Mouse (Mus musculus) kidney, adult 2 months (tissue): ENCODE data around the gene Magi2. TPM values are rescaled to one million over a fixed set of nuclear protein-coding genes. Genes with fewer than 3 reads are reported as not detected.

Experiments
- DNase-seq: peaks from one replicate; pipeline ENCODE4 v3.0.0; 2021
- H3K27ac ChIP-seq: fragments of 200-500 bp; 2 replicates; pipeline ENCODE4 v1.5.1; 2012; ENCODE audit warnings: low read depth, low read length, control low read depth, inconsistent platforms; ENCODE audit not compliant: insufficient read depth
- H3K27me3 ChIP-seq: fragments of 200-500 bp; replicated peaks from 2 replicates; pipeline ENCODE4 v1.6.1; 2012; ENCODE audit warnings: mild to moderate bottlenecking, moderate library complexity, low read length, inconsistent platforms; ENCODE audit not compliant: control insufficient read depth, insufficient read depth
- H3K36me3 ChIP-seq: fragments of 200-500 bp; 2 replicates; pipeline ENCODE4 v1.6.1; 2012; ENCODE audit warnings: mild to moderate bottlenecking, moderate library complexity, low read length, inconsistent platforms; ENCODE audit not compliant: control insufficient read depth, insufficient read depth
- H3K4me1 ChIP-seq: fragments of 200-500 bp; 2 replicates; pipeline ENCODE4 v1.6.1; 2011; ENCODE audit warnings: low read length; ENCODE audit not compliant: control insufficient read depth, insufficient read depth
- H3K4me3 ChIP-seq: fragments of 200-500 bp; 2 replicates; pipeline ENCODE4 v1.5.1; 2011; ENCODE audit warnings: mild to moderate bottlenecking, low read depth, low read length, control low read depth; ENCODE audit not compliant: insufficient read depth
- CTCF ChIP-seq: fragments of 200-500 bp; conservative IDR thresholded peaks from 2 replicates; pipeline ENCODE4 v1.5.1; 2011; ENCODE audit warnings: low read depth, mild to moderate bottlenecking, control low read depth, low read length, moderate library complexity, mixed read lengths; ENCODE audit not compliant: insufficient read depth, insufficient read length
- POLR2A ChIP-seq: fragments of 200-500 bp; IDR thresholded peaks from one replicate; pipeline ENCODE4 v1.6.1; 2011; ENCODE audit warnings: low read depth, low read length, control low read depth
- WGBS: fragments of 180-500 bp; shearing (Covaris S2); methylation state at CpG from one replicate; pipeline ENCODE4 v1.1.7; 2018; 5-methylcytosine and 5-hydroxymethylcytosine counted together
- polyA plus RNA-seq: library from polyadenylated mRNA; depleted of rRNA; stranded (reverse); fragments of >200 nt; gene quantifications from 2 replicates; pipeline ENCODE4 v1.2.3, GENCODE M21; 2012

The Magi2 gene
- polyA plus RNA-seq, 1 experiment = 6.1 TPM

GRCm38 (mm10) chr5:20334549-20334948 lies 1107.7 kb downstream of the Magi2 start:
- H3K27ac ChIP-seq = no peak overlapping the region
- no peaks in the 10 kb centered on the region for H3K27me3 ChIP-seq
- TF ChIP-seq CTCF (no peak), POLR2A (no peak)
- no peaks in the 10 kb centered on the region for H3K36me3 ChIP-seq
- DNase-seq = no peak
- H3K4me1 ChIP-seq = no peaks in the 10 kb centered on the region
- H3K4me3 ChIP-seq = no peak overlapping the region

DNA sequence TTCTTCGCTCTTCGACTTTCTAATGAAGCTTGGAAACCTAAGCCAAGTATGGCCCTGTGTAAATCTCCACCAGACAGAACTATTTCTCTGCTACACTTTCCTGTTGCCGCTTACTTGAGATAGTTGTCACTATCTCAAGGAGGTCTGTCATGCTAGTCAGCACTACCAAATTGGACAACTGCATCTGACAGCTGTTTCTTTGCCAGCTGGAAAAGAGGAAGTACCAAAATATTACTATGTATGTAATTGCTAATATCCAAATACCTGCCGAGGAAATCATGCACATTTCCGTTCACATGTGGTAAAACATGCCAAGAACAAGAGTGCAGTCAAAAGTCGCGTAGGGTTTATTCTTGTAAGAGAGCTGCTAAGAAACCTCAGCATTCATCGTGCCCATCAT lies 1126.1 kb downstream of the Magi2 start:
- H3K4me3 ChIP-seq = no peak overlapping the region
- 91% methylated on average over 8 of the region's 8 CpGs for WGBS

GRCm38 (mm10) chr5:20358437-20358836 lies 1131.6 kb downstream of the Magi2 start:
- Histone ChIP-seq H3K27me3 (no peaks in the 10 kb centered on the region), H3K36me3 (no peaks in the 10 kb centered on the region), H3K27ac (no peak overlapping the region), H3K4me3 (no peak overlapping the region), H3K4me1 (no peaks in the 10 kb centered on the region)
- no peak for DNase-seq
- 69% methylated on average over 5 of the region's 5 CpGs for WGBS
- TF ChIP-seq CTCF (no peak), POLR2A (no peak)

More for the DNA sequence above, 1126.1 kb downstream of the Magi2 start:
- no peak for DNase-seq
- Histone ChIP-seq H3K4me1 (no peaks in the 10 kb centered on the region), H3K27me3 (no peaks in the 10 kb centered on the region), H3K36me3 (no peaks in the 10 kb centered on the region), H3K27ac (no peak overlapping the region)
- TF ChIP-seq POLR2A = no peak
- no peak for TF ChIP-seq CTCF

- no peak for TF ChIP-seq CTCF
- TF ChIP-seq POLR2A = no peak
- Histone ChIP-seq H3K36me3 (no peaks in the 10 kb centered on the region), H3K27ac (no peak overlapping the region), H3K4me3 (no peak overlapping the region), H3K27me3 (no peaks in the 10 kb centered on the region), H3K4me1 (no peaks in the 10 kb centered on the region)
- no peak for DNase-seq
- WGBS = 75% methylated on average over 3 of the region's 3 CpGs
Measured at GRCm38 (mm10) chr5:20359021-20359420, 1132.2 kb downstream of the Magi2 start.

DNA sequence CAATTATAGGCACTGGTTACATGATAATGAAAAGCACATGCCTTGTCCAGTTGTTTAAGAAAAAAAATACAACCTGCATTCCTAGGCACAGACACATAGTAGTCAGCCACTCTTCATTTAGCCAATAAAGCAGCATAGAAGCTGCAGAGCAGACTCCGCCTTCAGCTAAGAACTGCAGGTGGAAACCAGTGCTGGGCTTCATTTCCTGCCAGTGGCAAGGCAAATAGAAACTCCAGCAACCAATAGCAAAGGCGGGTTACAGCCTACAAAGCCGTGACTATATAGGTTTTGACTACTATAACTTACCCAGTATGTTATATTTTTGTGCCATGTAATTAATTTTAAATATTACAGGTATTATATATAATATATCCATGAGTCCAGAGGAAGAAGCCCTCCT lies 1135.3 kb downstream of the Magi2 start:
- no peak for DNase-seq
- no peak overlapping the region for H3K27ac ChIP-seq
- H3K36me3 ChIP-seq = no peaks in the 10 kb centered on the region
- TF ChIP-seq POLR2A (no peak), CTCF (no peak)
- H3K4me1 ChIP-seq = no peaks in the 10 kb centered on the region
- no peaks in the 10 kb centered on the region for H3K27me3 ChIP-seq
- H3K4me3 ChIP-seq = no peak overlapping the region
- WGBS = 91% methylated on average over 3 of the region's 3 CpGs

GRCm38 (mm10) chr5:20363216-20363615 lies 1136.4 kb downstream of the Magi2 start:
- TF ChIP-seq CTCF = no peak
- TF ChIP-seq POLR2A = no peak
- no peaks in the 10 kb centered on the region for H3K36me3 ChIP-seq
- no peak overlapping the region for H3K27ac ChIP-seq
- no peaks in the 10 kb centered on the region for H3K27me3 ChIP-seq
- H3K4me3 ChIP-seq = no peak overlapping the region
- WGBS = 72% methylated on average over 5 of the region's 5 CpGs
- H3K4me1 ChIP-seq = no peaks in the 10 kb centered on the region
- DNase-seq = no peak

GRCm38 (mm10) chr5:20373586-20373985 lies 1146.8 kb downstream of the Magi2 start:
- Histone ChIP-seq H3K27me3 (no peaks in the 10 kb centered on the region), H3K4me3 (no peak overlapping the region), H3K27ac (no peak overlapping the region), H3K4me1 (no peaks in the 10 kb centered on the region), H3K36me3 (no peaks in the 10 kb centered on the region)
- no peak for DNase-seq
- TF ChIP-seq POLR2A = no peak
- no peak for TF ChIP-seq CTCF
- WGBS = 78% methylated on average over 1 of the region's 1 CpGs
